Mouse (Mus musculus) liver, embryonic 15.5 days (tissue): ENCODE data around the gene Pgpep1. TPM values are rescaled to one million over a fixed set of nuclear protein-coding genes. Genes with fewer than 3 reads are reported as not detected.
A peak's percentile ranks its signal among the peaks of the same experiment; 100 is the strongest.

Experiments
- ATAC-seq: fragments of 200-750 bp; cut with Nextera tagmentation; 2 replicates; pipeline ENCODE4 v1.8.0; 2017; ENCODE audit warnings: moderate number of reproducible peaks, mild to moderate bottlenecking, moderate library complexity; ENCODE audit not compliant: insufficient read depth
- H3K27ac ChIP-seq: fragments of 300-500 bp; sonication (generic); replicated peaks from 2 replicates; pipeline ENCODE4 v1.5.1; 2015; ENCODE audit warnings: mild to moderate bottlenecking, inconsistent platforms
- H3K27me3 ChIP-seq: fragments of 300-500 bp; sonication (generic); 2 replicates; pipeline ENCODE4 v1.6.1; 2015; ENCODE audit warnings: mild to moderate bottlenecking, inconsistent platforms
- H3K36me3 ChIP-seq: fragments of 300-500 bp; sonication (generic); replicated peaks from 2 replicates; pipeline ENCODE4 v1.6.1; 2015; ENCODE audit warnings: moderate library complexity, mild to moderate bottlenecking, inconsistent platforms
- H3K4me1 ChIP-seq: fragments of 300-500 bp; sonication (generic); replicated peaks from 2 replicates; pipeline ENCODE4 v1.6.1; 2015; ENCODE audit warnings: inconsistent platforms
- H3K4me2 ChIP-seq: fragments of 300-500 bp; sonication (generic); 2 replicates; pipeline ENCODE4 v1.6.1; 2015; ENCODE audit warnings: moderate library complexity, mild to moderate bottlenecking, inconsistent platforms
- H3K4me3 ChIP-seq: fragments of 300-500 bp; sonication (generic); replicated peaks from 2 replicates; pipeline ENCODE4 v1.5.1; 2015; ENCODE audit warnings: mild to moderate bottlenecking, inconsistent platforms
- H3K9ac ChIP-seq: fragments of 300-500 bp; sonication (generic); 2 replicates; pipeline ENCODE4 v1.6.1; 2015; ENCODE audit warnings: moderate library complexity, mild to moderate bottlenecking, inconsistent platforms
- H3K9me3 ChIP-seq: fragments of 300-500 bp; sonication (generic); replicated peaks from 2 replicates; pipeline ENCODE4 v1.6.1; 2016; ENCODE audit warnings: inconsistent platforms
- WGBS: fragments of 180-500 bp; shearing (Covaris S2); methylation state at CpG from one replicate; pipeline ENCODE4 v1.1.7; 2015; ENCODE audit warnings: mixed read lengths; ENCODE audit not compliant: insufficient replicate concordance; 5-methylcytosine and 5-hydroxymethylcytosine counted together
- polyA plus RNA-seq: library from polyadenylated mRNA; unstranded; fragments of >200 nt; fragmentation: Nextera tagmentation; extraction: Ambion mirVana; gene quantifications from 2 replicates; pipeline ENCODE4 v1.2.1, GENCODE M21; 2015

Gene Pgpep1
- polyA plus RNA-seq = 21.7 and 22.3 TPM in 2 replicates

GRCm38 (mm10) chr8:70660273-70660725, at the start of gene Pgpep1:
Gene Pgpep1 (minus strand): TSS chr8:70660388.
- no peaks in the 10 kb centered on the region for H3K27me3 ChIP-seq
- H3K9ac ChIP-seq = peak within 1 kb of the TSS; percentile 83
- H3K9me3 ChIP-seq = no peaks in the 10 kb centered on the region
- peaks cover 46% of the 10 kb centered on the region for H3K4me1 ChIP-seq
- WGBS = 6% methylated on average over 14 of the region's 14 CpGs
- peak within 1 kb of the TSS; percentile 82 for H3K27ac ChIP-seq
- peaks cover 16% of the 10 kb centered on the region; the same call in 1 of the 2 replicates for H3K36me3 ChIP-seq
- peak within 1 kb of the TSS; percentile 89 for H3K4me2 ChIP-seq
- H3K4me3 ChIP-seq = peak within 1 kb of the TSS; percentile 71
- peak; percentile 41 for ATAC-seq

DNA sequence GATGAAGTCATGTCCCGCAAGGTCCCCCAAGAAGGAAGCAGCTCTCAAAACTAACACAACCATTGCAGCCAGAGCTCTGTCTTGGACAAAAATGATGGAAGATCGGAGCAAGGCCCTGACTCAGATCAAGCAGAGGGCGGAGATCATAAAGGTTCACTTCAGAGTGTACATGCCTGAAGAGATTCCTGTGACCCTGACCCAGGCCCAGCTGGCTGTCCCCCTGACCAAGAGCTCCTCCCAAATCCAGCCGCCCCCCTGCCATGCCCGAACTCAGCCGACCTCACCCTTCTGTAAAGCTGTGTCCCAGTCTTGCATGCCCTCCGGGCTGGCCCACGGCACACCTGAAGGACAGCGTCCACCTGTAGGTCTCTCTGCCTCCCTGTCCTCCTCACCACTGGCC, 49.6 kb upstream of the Pgpep1 start:
- no peak overlapping the region for H3K4me3 ChIP-seq
- no peak overlapping the region for H3K4me2 ChIP-seq
- H3K27me3 ChIP-seq = peaks cover 16% of the 10 kb centered on the region; the same call in 1 of the 2 replicates
- H3K9me3 ChIP-seq = no peaks in the 10 kb centered on the region
- no peaks in the 10 kb centered on the region for H3K36me3 ChIP-seq
- H3K4me1 ChIP-seq = no peaks in the 10 kb centered on the region
- ATAC-seq = no peak
- 74% methylated on average over 9 of the region's 9 CpGs for WGBS
- H3K9ac ChIP-seq = no peak overlapping the region
- no peak overlapping the region for H3K27ac ChIP-seq

DNA sequence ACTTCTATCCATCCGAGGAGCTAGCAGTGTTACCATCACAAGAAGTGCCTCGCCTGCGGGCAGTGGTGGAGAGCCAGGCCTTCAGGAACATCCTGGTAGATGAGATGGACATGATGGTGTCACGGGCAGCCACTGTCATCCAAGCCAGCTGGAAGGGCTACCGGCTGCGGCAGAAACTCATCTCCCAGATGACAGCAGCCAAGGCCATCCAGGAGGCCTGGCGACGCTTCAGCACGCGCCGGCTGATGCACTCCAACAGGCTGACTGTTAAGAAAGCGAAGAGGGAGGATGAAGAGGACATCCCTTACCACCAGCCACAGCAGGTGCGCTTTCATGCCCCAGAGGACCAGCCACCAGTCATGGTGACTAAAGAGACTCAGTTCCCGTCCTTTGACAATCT, 48.1 kb upstream of the Pgpep1 start:
- Histone ChIP-seq H3K9me3 (no peaks in the 10 kb centered on the region), H3K4me1 (no peaks in the 10 kb centered on the region), H3K36me3 (no peaks in the 10 kb centered on the region), H3K9ac (no peak overlapping the region), H3K27ac (no peak overlapping the region), H3K4me2 (no peak overlapping the region), H3K27me3 (peaks cover 14% of the 10 kb centered on the region; the same call in 1 of the 2 replicates), H3K4me3 (no peak overlapping the region)
- ATAC-seq = no peak
- 76% methylated on average over 14 of the region's 14 CpGs for WGBS

GRCm38 (mm10) chr8:70703287-70703686, 43.1 kb upstream of the Pgpep1 start, which contains the start of gene Iqcn:
Gene Iqcn (plus strand): TSS chr8:70703457.
- H3K4me2 ChIP-seq = no peak within 1 kb of the TSS
- no peak within 1 kb of the TSS for H3K4me3 ChIP-seq
- no peak within 1 kb of the TSS for H3K27ac ChIP-seq
- H3K9me3 ChIP-seq = no peaks in the 10 kb centered on the region
- no peaks in the 10 kb centered on the region for H3K36me3 ChIP-seq
- H3K9ac ChIP-seq = no peak within 1 kb of the TSS
- ATAC-seq = no peak
- peaks cover 30% of the 10 kb centered on the region for H3K4me1 ChIP-seq
- WGBS = 78% methylated on average over 3 of the region's 3 CpGs
- 0 out of 2 replicates have a peak, but pooled peaks cover 7% of the 10 kb centered on the region for H3K27me3 ChIP-seq

DNA sequence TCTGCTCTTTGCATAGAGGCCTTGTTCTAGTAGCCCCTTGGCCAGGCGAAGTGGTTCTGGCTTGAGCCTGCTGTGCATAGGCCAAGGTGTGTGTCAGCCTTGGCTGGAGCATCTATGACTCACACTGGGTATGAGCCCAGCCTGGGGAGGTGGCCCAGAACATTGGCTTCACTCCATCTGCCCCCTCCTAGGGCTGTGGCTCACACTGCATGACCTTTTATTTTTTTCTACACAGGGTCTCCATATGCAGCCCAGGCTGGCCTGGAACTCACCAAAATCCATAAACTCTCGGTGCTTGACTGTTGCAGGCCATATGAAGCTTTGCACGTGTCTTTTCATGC, 42.6 kb upstream of the Pgpep1 start:
- no peak for ATAC-seq
- H3K9me3 ChIP-seq = no peaks in the 10 kb centered on the region
- H3K36me3 ChIP-seq = no peaks in the 10 kb centered on the region
- H3K4me2 ChIP-seq = no peak overlapping the region
- peaks cover 35% of the 10 kb centered on the region for H3K4me1 ChIP-seq
- 0 out of 2 replicates have a peak, but pooled peaks cover 3% of the 10 kb centered on the region for H3K27me3 ChIP-seq
- no peak overlapping the region for H3K4me3 ChIP-seq
- no peak overlapping the region for H3K9ac ChIP-seq
- H3K27ac ChIP-seq = no peak overlapping the region
- 70% methylated on average over 3 of the region's 3 CpGs for WGBS

DNA sequence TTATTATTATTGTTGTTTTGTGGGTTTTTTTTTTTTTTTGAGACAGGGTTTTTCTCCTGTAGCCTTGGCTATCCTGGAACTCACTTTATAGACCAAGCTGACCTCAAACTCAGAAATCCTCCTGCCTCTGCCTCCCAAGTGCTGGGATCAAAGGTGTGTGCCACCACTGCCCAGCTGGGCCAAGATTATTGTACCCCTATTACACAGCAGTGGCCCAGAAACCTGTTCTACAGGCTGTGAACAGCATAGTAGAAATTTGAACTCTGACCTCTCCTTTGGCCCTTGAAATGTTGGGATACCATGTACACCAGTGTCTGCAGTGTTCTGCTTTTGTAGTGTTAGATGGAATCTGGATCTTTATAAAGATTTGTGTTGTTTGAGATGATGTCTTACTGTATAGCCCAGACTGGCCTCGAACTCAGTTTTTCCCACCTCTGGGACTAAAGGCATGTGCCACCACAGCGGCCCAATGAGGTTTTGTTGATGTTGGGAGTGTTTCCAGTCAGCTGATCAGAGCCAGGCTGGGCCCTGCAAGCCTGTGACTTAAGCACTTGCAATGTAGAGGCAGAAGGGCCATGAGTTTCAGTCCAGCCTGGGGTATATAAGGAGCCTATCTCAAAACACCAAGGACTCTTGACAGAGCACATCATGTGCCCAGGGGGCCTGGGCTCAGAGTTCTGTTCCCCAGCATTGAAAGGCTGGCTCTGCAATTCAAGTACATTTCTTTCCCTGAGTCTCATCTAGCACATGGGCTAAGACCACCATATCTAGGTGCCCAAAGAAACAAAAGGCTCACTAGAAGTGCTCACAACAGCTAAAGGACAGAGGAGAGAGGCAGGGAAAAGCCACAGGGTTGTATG, 42.0 kb upstream of the Pgpep1 start:
- no peak for ATAC-seq
- Histone ChIP-seq H3K4me3 (no peak overlapping the region), H3K4me2 (no peak overlapping the region), H3K4me1 (peaks cover 41% of the 10 kb centered on the region), H3K27ac (no peak overlapping the region), H3K9me3 (no peaks in the 10 kb centered on the region), H3K9ac (no peak overlapping the region), H3K36me3 (no peaks in the 10 kb centered on the region), H3K27me3 (0 out of 2 replicates have a peak, but pooled peaks cover 3% of the 10 kb centered on the region)
- 76% methylated on average over 2 of the region's 2 CpGs for WGBS

GRCm38 (mm10) chr8:70701048-70701981, 41.1 kb upstream of the Pgpep1 start:
- H3K9ac ChIP-seq = peak overlapping the region; percentile 100
- no peaks in the 10 kb centered on the region for H3K9me3 ChIP-seq
- H3K4me2 ChIP-seq = peak overlapping the region; percentile 99
- ATAC-seq = no peak
- no peaks in the 10 kb centered on the region for H3K36me3 ChIP-seq
- peak overlapping the region; percentile 80 for H3K4me3 ChIP-seq
- H3K27ac ChIP-seq = peak overlapping the region; percentile 95
- WGBS = 51% methylated on average over 10 of the region's 10 CpGs
- H3K27me3 ChIP-seq = 0 out of 2 replicates have a peak, but pooled peaks cover 3% of the 10 kb centered on the region
- H3K4me1 ChIP-seq = peaks cover 50% of the 10 kb centered on the region

DNA sequence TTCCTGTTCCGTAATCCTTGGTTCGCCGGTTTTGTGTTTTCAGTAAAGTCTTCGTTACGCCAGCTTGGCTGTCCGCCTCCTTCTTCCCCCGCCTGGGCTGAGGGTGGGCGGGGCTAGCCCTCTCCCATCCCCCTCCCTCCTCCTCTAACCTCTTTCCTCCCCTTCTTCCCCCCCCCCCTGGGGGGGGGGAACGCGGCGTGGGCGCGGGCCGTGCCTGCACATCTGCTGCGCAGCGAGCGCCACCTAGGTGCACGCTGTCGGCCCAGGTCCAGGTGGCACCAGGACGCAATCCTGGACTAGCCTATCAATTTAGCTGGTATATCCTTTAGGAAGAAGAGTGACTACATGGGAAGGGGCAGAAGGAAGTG, 40.4 kb upstream of the Pgpep1 start:
- no peak for ATAC-seq
- Histone ChIP-seq H3K9ac (peak overlapping the region; percentile 100), H3K9me3 (no peaks in the 10 kb centered on the region), H3K4me2 (peak overlapping the region; percentile 99), H3K4me1 (peaks cover 58% of the 10 kb centered on the region), H3K36me3 (no peaks in the 10 kb centered on the region), H3K27me3 (0 out of 2 replicates have a peak, but pooled peaks cover 3% of the 10 kb centered on the region), H3K4me3 (peak overlapping the region; percentile 80), H3K27ac (peak overlapping the region; percentile 95)
- WGBS = under 1% methylated on average over 20 of the region's 20 CpGs

DNA sequence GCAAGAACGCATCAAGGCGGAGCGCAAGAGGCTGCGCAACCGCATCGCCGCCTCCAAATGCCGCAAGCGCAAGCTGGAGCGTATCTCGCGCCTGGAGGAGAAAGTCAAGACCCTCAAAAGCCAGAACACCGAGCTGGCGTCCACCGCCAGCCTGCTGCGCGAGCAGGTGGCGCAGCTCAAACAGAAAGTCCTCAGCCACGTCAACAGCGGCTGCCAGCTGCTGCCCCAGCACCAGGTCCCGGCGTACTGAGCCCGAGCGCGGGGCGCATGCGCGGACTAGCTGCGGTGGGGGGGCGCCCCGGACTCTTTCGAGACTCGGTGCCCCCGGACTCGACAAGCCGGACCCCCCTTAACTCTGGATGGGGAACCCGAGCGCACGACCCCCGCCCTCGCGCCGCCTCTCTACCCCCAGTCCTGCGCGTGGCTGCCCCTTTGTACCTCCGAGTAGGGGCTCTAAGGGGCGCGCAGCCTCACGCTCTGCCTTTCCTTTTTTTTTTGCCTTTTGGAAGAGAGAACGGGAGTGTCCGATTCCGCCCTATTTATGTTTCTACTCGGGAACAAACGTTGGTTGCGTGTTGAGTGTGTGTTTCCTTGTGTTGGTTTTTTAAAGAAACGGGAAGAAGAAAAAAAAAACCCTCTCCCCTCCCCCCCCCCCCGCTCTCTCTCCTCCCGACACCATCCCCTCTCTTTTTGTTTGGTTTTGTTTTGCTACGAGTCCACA, 39.8 kb upstream of the Pgpep1 start:
- 0 out of 2 replicates have a peak, but pooled peaks cover 3% of the 10 kb centered on the region for H3K27me3 ChIP-seq
- H3K9me3 ChIP-seq = no peaks in the 10 kb centered on the region
- H3K4me2 ChIP-seq = peak overlapping the region; percentile 99
- H3K27ac ChIP-seq = peak overlapping the region; percentile 95
- under 1% methylated on average over 59 of the region's 59 CpGs for WGBS
- H3K9ac ChIP-seq = peak overlapping the region; percentile 100
- H3K4me3 ChIP-seq = peak overlapping the region; percentile 80
- no peak for ATAC-seq
- H3K4me1 ChIP-seq = peaks cover 63% of the 10 kb centered on the region
- H3K36me3 ChIP-seq = no peaks in the 10 kb centered on the region

DNA sequence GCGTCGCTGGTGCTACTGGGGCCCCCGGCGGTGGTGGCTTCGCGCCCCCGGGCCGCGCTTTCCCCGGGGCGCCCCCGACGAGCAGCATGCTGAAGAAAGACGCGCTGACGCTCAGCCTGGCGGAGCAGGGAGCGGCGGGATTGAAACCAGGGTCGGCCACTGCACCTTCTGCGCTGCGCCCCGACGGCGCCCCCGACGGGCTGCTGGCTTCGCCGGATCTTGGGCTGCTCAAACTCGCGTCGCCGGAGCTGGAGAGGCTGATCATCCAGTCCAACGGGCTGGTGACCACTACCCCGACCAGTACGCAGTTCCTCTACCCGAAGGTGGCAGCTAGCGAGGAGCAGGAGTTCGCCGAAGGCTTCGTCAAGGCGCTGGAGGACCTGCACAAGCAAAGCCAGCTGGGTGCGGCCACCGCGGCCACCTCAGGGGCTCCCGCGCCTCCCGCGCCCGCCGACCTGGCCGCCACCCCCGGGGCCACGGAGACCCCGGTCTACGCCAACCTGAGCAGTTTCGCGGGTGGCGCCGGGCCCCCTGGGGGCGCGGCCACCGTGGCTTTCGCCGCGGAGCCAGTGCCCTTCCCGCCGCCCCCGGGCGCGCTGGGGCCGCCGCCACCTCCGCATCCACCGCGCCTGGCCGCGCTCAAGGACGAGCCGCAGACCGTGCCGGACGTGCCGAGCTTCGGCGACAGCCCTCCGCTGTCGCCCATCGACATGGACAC, 39.1 kb upstream of the Pgpep1 start:
- Histone ChIP-seq H3K4me1 (peaks cover 69% of the 10 kb centered on the region), H3K4me3 (peak overlapping the region; percentile 80), H3K27me3 (no peaks in the 10 kb centered on the region), H3K36me3 (no peaks in the 10 kb centered on the region), H3K27ac (peak overlapping the region; percentile 95), H3K4me2 (peak overlapping the region; percentile 99), H3K9ac (peak overlapping the region; percentile 100), H3K9me3 (no peaks in the 10 kb centered on the region)
- under 1% methylated on average over 85 of the region's 89 CpGs for WGBS
- peak; percentile 16 for ATAC-seq
